Mouse (Mus musculus) liver, postnatal 0 days (tissue): Measurements from ENCODE around the gene Rufy1.

Source experiments
- CTCF ChIP-seq: sonication (generic); IDR thresholded peaks from 2 replicates; pipeline ENCODE4 v1.5.1; 2016; ENCODE audit warnings: antibody characterized with exemption, low read depth
- EP300 ChIP-seq: IDR thresholded peaks from 2 replicates; pipeline ENCODE4 v1.6.1; 2016; ENCODE audit warnings: antibody characterized with exemption, low read depth, mild to moderate bottlenecking

GRCm38 (mm10) chr11:50371399-50371841 is 59.5 kb downstream of the Rufy1 start:
- peak; percentile 66 for TF ChIP-seq CTCF
- TF ChIP-seq EP300 = no peak
